Mouse (Mus musculus) lung, adult 2 months (tissue): ENCODE measurements around the gene Fam19a5.

ENCODE experiments used
- CTCF ChIP-seq: fragments of 200-500 bp; IDR thresholded peaks from 2 replicates; pipeline ENCODE4 v1.5.1; 2011; ENCODE audit warnings: mild to moderate bottlenecking, low read length, control low read depth; ENCODE audit not compliant: insufficient read depth
- POLR2A ChIP-seq: fragments of 200-500 bp; IDR thresholded peaks from 2 replicates; pipeline ENCODE4 v1.6.1; 2011; ENCODE audit warnings: low read depth, mild to moderate bottlenecking, control low read depth, low read length, borderline replicate concordance; ENCODE audit errors: extremely low read depth

- TF ChIP-seq POLR2A (no peak), CTCF (no peak)
Observed at GRCm38 (mm10) chr15:87661954-87662353, 117.9 kb downstream of the Fam19a5 start.
